Mouse (Mus musculus) testis, postnatal 14 days (tissue): ENCODE measurements at regions not wholly inside any gene's neighbourhood (a gene's known extent, or its start where the extent isn't known, plus 50 kb on each side); places are given as distances from the start of the nearest gene placed in this dataset.

ENCODE experiments used
- DNase-seq: peaks from one replicate; pipeline ENCODE4 v3.0.0; 2021; ENCODE audit warnings: low spot score

GRCm38 (mm10) chr5:91198620-91199019 is 59.2 kb downstream of the Areg start:
- DNase-seq, result no peak

DNA sequence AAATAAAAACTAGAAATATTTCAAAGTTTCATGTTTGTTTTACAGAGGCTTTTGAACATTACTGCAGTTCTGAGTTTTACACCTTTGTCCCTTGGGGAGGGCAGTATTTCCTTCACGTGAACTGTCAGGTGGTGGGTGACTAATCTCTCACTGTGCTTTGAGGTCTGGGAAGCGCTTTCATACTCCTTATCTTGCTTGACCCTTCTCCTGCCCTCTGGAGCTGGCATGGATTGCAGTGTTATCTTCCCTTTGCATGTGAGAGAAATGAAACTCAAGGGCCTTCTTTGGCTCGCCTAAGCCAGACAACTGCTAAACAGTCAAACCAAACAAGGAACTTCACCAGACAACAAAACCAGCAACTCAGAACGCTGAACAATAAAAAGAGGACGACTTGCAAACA is 61.0 kb downstream of the Areg start:
- DNase-seq, result peak; percentile 13

- no peak for DNase-seq
Observed at GRCm38 (mm10) chr5:91204225-91205005, 65.0 kb downstream of the Areg start.

DNA sequence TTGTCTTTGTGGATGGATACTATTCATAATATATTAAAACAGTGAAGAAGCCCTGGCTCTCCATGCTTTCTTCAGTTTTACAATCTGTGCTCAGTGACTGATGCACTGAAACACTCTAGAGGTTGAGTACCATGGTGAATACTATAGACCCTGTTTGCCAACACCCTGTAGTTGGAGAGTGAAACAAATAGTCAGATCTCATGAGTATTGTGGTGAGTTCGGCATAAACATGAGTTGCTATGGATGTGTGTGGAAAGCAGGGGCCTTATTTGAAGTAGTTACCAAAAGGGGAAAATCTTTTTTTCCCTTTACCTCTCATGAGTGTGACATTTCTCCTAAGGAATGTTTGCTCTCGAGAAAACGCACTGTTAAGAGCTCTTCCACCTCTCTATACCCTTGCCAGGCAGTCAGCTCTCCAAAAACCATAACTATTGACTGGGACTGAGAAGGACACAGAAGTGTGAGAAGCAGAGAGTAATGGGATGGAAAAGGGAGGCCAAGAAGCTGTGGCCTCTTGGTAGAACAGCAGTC is 66.0 kb downstream of the Areg start:
- DNase-seq, result no peak

- no peak for DNase-seq
Observed at GRCm38 (mm10) chr5:91206569-91207490, 67.4 kb downstream of the Areg start.

- no peak for DNase-seq
Observed at GRCm38 (mm10) chr5:91220174-91220573, 80.8 kb downstream of the Areg start.

GRCm38 (mm10) chr5:91241656-91242055 is 102.3 kb downstream of the Areg start:
- no peak for DNase-seq

DNA sequence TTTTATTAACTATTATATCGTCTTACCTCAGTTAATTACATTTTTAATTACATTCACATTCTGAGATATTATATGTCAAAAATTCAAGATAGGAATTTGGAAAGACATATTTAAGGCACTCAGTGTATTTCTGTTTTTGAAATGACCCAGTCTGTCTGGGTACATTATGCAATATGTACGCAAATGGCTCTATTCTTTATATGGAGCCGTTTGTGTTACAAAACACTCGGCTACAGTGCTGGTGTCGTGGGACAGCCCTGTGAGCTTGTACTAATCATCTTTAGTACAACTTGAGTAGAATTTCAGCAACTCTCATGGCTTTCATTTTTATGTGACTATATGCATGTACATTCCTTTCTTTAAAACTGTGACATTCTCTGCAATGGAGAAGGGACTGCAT is 108.0 kb downstream of the Areg start:
- no peak for DNase-seq

DNA sequence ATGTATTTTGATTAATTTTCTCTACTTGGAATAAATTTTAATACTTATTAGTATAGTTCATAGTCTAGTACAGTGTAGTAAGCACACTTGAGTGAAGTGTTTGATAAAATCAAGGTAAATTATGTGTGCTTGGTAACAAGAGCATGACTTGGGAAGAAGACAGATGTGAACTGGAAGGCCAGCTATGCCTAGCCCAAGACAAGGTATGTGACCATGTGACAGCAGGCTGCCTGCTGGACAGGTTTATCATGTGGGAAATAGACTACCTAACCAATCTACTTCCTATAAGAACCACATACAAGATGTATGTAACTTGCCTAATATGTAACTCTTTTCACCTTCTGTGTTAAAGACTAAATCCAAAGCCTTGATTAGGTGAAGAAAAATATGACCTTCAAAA is 122.5 kb downstream of the Areg start:
- no peak for DNase-seq

DNA sequence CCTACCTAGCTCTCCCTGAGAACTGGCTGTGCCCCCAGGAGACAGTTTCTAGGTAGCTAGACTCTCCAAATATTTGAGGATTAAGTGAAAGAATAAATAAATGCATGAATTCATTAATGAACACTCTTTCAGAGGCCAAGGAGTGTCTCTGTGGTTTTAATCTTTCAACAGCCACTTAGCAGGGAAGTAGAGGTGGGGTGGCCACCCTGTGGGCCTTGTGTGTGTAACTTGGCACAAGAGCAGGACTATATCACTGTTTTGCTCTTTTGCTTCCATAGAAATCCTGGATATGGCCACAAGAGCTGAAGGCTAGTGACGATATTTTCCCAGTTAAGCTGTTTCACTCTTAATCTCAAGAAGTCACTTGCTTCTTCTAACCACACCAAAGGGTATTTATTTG is 123.1 kb downstream of the Areg start:
- DNase-seq, result no peak

DNA sequence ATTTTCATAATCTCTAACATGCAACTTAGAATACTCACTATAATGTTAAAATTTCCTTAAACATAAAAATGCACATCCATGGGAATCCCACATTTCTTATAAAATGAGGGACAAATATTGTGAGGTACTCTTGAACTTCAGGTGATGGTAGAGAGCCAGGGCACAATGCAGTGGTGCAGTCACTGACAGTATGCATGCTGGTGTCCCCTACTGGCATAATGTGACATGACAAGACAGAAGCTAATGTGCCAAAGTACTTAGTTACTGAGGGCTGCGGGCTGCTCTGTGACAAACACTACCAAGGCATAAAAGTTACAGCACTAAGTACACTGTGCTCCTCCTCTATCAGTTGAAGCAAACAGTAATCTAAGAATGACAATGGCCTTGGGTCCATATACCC is 131.3 kb downstream of the Areg start:
- DNase-seq, result no peak

GRCm38 (mm10) chr5:91271416-91271815 is 131.4 kb downstream of the Btc start:
- no peak for DNase-seq

DNA sequence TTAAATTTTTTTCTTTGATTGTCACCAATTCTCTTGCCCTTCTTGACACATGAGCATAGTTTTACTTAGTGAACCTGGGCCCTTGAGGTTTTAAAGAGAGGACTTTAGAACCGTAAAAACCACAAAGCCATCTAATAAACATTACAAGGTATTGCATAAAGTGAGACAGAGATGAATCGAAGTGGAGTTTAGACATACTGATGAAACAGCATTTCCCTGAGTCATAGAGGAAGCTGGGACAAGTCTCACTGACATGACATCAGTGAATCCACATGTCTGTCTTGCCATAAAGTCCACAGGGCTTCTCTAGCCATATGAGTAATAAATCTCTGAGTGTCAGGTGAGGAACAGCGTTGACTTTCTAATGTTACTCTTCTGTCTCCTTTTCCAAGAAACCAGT is 128.4 kb downstream of the Btc start:
- DNase-seq, result no peak

- DNase-seq, result no peak
Observed at GRCm38 (mm10) chr5:91278466-91278865, 124.3 kb downstream of the Btc start.

DNA sequence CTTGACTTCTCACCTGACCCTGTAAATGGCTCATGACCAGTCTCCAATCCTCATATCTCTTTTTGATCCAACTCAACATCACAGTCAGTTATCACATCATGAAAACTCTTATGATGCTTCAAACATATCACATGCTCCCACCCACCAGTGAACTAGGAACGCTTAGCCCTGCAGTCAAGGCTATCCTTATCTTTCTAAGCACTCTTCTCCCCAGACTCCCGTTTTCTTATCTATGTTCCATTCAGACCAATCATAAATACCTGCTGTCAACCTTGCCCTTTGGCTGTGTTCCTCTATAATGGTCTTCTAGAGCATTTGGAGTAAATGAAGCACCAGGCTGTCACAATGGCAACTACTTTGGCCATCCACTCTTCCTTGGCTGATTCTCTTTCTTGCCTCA is 123.3 kb downstream of the Btc start:
- no peak for DNase-seq

- no peak for DNase-seq
Observed at GRCm38 (mm10) chr5:91282969-91283368, 119.8 kb downstream of the Btc start.

DNA sequence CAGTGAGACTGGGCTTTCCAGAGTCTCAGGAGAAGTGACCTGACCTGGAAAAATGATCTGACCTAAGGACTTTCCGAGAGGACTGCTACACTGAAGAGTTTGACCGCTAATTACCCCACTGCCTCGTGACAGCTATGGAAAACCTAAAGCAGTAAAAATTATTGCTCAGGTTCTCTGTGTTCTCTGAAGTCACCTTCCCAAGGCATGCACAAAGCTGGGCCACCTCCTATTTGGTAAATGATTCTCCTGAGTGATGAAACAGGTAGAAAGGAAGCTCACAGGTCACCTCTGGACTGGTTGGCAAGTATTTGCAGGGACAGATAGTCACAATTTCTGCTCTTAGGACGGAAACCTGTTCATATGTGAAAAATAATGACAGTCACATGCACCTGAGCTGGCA is 109.7 kb downstream of the Btc start:
- DNase-seq, result no peak

GRCm38 (mm10) chr5:91294957-91295356 is 107.8 kb downstream of the Btc start:
- no peak for DNase-seq

DNA sequence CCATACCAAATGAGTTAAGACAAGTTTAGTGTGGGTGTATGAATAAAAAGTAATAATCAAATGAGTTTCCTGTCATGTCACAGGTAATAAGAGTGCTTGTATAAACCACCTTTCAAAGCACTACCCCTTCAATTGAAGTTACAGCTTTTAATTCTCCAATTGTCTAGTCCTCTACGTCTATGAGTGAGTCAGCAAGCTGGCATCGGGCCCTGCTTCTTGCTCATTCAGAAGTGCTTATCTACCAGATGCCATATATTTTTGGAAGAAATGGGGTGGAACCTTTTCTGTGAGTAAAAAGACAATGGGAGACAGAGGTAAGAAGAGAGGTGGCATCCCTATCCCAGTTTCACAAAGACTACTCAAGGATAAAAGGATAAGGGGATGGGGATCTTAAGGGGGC is 105.7 kb downstream of the Btc start:
- DNase-seq, result no peak

GRCm38 (mm10) chr5:91302114-91302513 is 100.7 kb downstream of the Btc start:
- DNase-seq, result no peak

DNA sequence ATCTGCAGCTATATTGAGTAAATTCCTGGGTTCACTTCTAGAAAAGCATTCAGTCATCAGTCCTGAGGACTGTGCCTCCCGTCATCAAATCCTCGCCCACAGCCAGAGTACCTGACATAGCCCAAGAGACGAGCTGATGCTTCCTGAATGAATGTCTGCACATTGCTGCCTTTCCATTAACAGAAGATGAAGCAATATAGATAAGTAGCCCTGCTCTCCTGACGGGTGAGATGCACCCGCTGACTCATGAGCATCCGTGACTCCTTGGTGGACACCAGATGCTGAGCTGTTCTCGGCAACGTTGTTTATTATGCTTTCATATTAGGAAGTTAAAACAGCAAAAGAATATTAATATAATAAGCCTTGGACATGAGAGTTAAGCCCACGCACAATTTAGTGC is 99.9 kb downstream of the Btc start:
- no peak for DNase-seq

- no peak for DNase-seq
Observed at GRCm38 (mm10) chr5:91303702-91304101, 99.1 kb downstream of the Btc start.

GRCm38 (mm10) chr5:91307031-91307430 is 95.8 kb downstream of the Btc start:
- no peak for DNase-seq
